Mouse (Mus musculus) left cerebral cortex, adult 11 months (tissue): ENCODE measurements around the gene Camkmt.

Experiments
- DNase-seq: peaks from one replicate; pipeline ENCODE4 v3.0.0; 2022; ENCODE audit warnings: low spot score

Gene Camkmt

GRCm38 (mm10) chr17:85090120-85091099 is at the start of gene Camkmt, which contains the start of gene Prepl:
Camkmt (plus strand) TSS chr17:85090552.
Prepl (minus strand) TSS chr17:85090241.
- peak; percentile 90 for DNase-seq

- no peak for DNase-seq
These were observed 49.4 kb upstream of the Camkmt start for GRCm38 (mm10) chr17:85040913-85041312.

DNA sequence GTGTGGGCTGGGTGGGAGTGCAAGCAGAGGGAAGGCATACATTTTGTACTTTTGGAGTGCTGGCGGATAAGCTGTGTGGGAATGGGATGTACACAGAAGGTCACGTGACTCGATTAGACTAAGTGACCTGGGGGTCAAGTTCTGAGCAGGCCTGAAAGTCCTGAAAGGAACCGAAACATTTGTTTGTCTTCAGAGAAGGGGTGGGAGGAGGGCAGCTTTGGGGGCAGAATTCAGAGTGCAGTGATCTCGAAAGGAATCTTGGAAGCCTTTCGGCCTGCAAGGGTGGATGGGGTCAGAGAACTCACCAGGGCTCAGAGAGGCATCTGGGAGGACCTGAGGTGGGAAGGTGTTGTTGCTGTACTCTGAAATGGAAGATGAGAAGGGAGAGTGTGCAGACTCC is 47.9 kb upstream of the Camkmt start:
- no peak for DNase-seq

- no peak for DNase-seq
These were observed 46.9 kb upstream of the Camkmt start for GRCm38 (mm10) chr17:85043404-85043816.

DNA sequence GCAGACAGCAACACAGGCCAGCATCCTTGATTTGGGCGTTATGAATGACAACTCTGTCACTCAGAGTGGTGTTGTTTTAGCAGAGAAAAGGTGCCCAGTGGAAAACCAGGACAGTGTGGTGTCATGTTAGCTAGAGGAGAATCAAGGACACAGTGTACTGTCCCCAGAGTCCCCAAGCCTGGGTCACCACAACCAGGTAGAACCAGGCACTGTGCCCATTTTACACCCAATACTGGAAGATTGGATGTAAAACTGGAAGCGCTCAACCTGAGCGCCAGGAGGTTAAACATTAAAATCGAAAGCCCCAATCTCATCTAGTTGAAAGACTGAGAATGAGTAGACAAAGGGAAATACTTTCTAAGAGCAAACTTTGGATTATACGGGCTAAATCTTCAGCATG is 45.9 kb upstream of the Camkmt start:
- no peak for DNase-seq

- no peak for DNase-seq
These were observed 45.2 kb upstream of the Camkmt start for GRCm38 (mm10) chr17:85045160-85045559.

DNA sequence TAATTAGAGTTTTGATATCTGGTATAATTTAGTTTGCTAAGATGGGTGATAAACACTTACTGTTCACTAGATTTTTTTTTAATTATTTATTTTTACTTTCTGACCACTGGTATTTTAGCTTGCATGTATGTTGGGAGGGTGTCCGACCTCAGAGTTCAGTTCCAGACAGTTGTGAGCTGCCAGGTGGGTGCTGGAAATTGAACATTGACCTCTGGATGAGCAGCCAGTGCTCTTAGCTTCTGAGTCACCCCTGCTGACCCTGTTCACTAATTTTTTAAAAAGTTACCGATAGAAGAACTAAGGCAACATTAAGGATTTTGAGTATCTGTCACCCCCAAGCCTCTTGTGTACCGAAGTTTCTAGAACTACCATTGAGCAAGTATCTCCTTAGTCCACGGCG is 42.0 kb upstream of the Camkmt start:
- no peak for DNase-seq

GRCm38 (mm10) chr17:85058276-85058675 is 32.1 kb upstream of the Camkmt start:
- DNase-seq: no peak

DNA sequence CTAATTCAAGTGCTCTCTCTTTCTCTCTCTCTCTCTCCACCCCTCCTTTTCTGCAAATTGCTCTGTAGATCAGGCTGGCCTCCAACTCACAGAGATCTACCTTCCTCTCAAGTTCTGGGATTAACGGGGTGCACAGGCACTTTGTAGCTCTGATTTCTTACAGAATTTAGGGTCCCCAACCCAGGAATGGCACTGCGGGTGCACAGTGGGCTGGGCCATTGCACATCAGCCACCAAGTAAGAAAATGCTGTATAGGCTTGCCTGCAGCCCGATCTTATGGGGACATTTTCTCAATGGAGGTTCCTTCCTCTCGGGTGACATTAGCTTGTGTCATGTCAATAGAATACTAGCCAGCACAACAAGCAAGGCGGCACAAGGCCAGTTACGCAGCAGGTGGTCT is 31.2 kb upstream of the Camkmt start:
- DNase-seq: no peak

- DNase-seq: no peak
These were observed 26.8 kb upstream of the Camkmt start for GRCm38 (mm10) chr17:85063560-85063959.

GRCm38 (mm10) chr17:85067331-85067730 is 23.0 kb upstream of the Camkmt start:
- no peak for DNase-seq

DNA sequence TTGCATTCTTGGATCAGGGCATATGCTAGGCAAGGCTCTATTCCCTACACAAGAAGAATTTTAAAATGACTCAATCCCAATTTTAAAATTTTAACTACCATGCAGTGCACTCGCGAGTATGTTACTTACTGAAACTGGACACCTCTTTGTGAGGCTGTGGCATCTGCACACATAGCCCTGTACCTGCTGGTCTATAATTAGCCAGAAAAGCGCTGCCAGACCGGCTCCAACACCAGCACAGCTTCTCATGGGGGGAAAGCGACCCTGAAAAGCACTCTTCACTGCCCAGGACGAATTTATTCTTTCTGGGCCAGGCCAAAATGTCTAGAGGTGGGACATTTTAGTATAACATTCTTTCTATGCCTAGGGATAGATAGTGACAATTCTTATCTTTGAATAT is 19.7 kb upstream of the Camkmt start:
- no peak for DNase-seq

- DNase-seq: no peak
These were observed 19.1 kb upstream of the Camkmt start for GRCm38 (mm10) chr17:85071088-85071775.

DNA sequence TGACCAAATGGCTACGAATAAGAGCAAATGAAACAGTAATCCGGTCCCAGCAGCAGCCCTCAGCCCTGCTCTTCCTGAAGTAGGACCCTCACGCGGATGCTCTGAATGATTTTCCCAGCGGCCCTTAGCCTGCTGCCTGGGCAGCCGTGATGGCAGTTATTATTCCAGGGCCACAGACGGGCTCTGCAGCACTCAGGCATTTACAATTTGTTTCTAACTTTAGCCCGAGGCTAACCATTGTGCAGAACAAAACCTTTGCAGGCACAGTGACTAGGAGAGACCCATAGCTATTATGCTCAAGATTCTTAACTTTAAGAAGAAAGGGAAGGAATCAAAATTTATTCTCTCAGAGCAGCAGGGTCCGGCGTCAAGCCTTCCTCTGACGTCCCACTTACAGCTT is 18.0 kb upstream of the Camkmt start:
- no peak for DNase-seq

- no peak for DNase-seq
These were observed 17.1 kb upstream of the Camkmt start for GRCm38 (mm10) chr17:85073214-85073613.

- DNase-seq: no peak
These were observed 16.3 kb upstream of the Camkmt start for GRCm38 (mm10) chr17:85074083-85074482.

- no peak for DNase-seq
These were observed 11.1 kb upstream of the Camkmt start for GRCm38 (mm10) chr17:85079276-85079675.

DNA sequence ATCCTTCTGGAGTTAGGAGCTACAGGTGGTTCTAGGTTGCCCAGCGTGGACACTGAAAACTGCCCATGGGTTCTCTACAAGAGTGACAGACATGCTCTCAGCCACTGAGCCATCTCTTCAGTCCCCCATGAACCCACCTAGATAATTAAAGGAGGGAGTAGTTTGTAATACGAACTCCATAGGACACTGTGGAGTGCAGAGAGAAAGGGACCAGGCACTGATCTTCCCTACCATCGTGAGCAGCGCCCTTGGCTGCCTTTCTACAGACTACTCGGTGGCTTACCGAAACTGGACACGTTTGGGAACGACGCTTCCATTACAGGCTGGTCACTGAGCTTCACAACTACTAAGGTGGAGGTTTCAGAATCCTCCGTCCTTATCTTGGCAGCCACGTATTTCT is 9.6 kb upstream of the Camkmt start:
- DNase-seq: no peak

- DNase-seq: no peak
These were observed 5.0 kb upstream of the Camkmt start for GRCm38 (mm10) chr17:85085335-85085734.

DNA sequence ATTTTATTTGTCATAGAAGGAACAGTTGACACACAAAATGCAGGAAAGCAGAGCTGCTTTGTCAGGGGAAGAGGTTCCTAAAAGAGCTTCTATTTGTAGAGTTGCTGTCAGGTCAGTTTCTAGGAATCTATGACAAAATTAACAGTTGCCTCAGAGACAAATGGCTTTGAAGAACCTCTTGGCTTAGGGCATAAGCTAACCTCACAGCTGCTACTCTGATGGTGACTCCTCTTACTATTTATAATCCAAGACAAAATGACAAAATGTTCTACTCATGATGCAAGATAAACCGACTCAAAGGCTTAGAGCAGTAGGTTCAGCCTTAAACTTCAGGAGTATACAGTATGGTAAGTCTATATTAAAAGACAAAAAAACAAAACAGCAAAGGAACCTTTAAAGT is 3.9 kb upstream of the Camkmt start:
- DNase-seq: no peak

DNA sequence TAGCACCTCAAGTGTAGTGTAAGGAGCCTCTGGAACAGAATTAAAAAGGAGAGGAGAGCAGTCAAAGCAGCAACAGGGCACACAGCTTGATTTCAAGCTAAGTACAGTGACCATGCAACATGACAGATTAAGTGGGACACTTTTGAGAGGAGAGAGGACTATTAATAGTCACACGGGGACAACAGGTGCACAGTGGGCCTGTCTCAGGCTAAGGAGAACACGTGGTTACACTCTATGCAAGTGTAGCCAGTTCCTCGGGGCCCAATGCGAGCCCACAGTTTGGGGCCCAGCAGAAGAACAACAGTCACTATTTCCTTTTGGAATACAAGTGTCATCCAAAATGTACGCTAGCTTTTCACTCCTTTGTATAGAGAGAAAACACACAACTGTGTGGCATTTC is 2.8 kb upstream of the Camkmt start:
- DNase-seq: no peak

GRCm38 (mm10) chr17:85088401-85088800 is 2.0 kb upstream of the Camkmt start:
- DNase-seq: no peak

- no peak for DNase-seq
These were observed 1.3 kb upstream of the Camkmt start for GRCm38 (mm10) chr17:85089011-85089410.
